Mouse (Mus musculus) lung, embryonic 14.5 days (tissue): Measurements from ENCODE around the gene Pdgfb. TPM values are rescaled to one million over a fixed set of nuclear protein-coding genes. Genes with fewer than 3 reads are reported as not detected.

Source experiments
- ATAC-seq: fragments of 200-750 bp; cut with Nextera tagmentation; 2 replicates; pipeline ENCODE4 v1.8.0; 2017; ENCODE audit warnings: mild to moderate bottlenecking, moderate TSS enrichment, moderate library complexity; ENCODE audit not compliant: insufficient read depth
- DNase-seq: peaks from one replicate; pipeline ENCODE4 v3.0.0-alpha.2; 2015
- H3K27ac ChIP-seq: fragments of 300-500 bp; sonication (generic); 2 replicates; pipeline ENCODE4 v1.5.1; 2014; ENCODE audit warnings: low read depth, mild to moderate bottlenecking, moderate library complexity
- H3K27me3 ChIP-seq: fragments of 300-500 bp; sonication (generic); 2 replicates; pipeline ENCODE4 v1.6.1; 2014; ENCODE audit warnings: low read length, control low read depth; ENCODE audit not compliant: insufficient read depth
- H3K36me3 ChIP-seq: fragments of 300-500 bp; sonication (generic); 2 replicates; pipeline ENCODE4 v1.6.1; 2014; ENCODE audit warnings: control low read depth; ENCODE audit not compliant: insufficient read depth
- H3K4me1 ChIP-seq: fragments of 300-500 bp; sonication (generic); 2 replicates; pipeline ENCODE4 v1.6.1; 2014; ENCODE audit warnings: antibody characterized with exemption, control low read depth; ENCODE audit not compliant: insufficient read depth
- H3K4me2 ChIP-seq: fragments of 300-500 bp; sonication (generic); 2 replicates; pipeline ENCODE4 v1.6.1; 2014; ENCODE audit warnings: mild to moderate bottlenecking
- H3K4me3 ChIP-seq: fragments of 300-500 bp; sonication (generic); 2 replicates; pipeline ENCODE4 v1.5.1; 2014; ENCODE audit warnings: low read depth, low read length
- H3K9ac ChIP-seq: fragments of 300-500 bp; sonication (generic); 2 replicates; pipeline ENCODE4 v1.6.1; 2014
- H3K9me3 ChIP-seq: fragments of 300-500 bp; sonication (generic); 2 replicates; pipeline ENCODE4 v1.6.1; 2016; ENCODE audit warnings: low read depth, low read length, control low read depth
- CTCF ChIP-seq: IDR thresholded peaks from 2 replicates; pipeline ENCODE4 v1.5.1; 2016; ENCODE audit warnings: antibody characterized with exemption, low read depth
- WGBS: fragments of 180-500 bp; shearing (Covaris S2); extraction: QIAGEN DNeasy Blood & Tissue Kit; methylation state at CpG from one replicate; pipeline ENCODE4 v1.1.7; 2014; 5-methylcytosine and 5-hydroxymethylcytosine counted together
- polyA plus RNA-seq: library from polyadenylated mRNA; unstranded; fragments of >200 nt; fragmentation: Nextera tagmentation; extraction: Ambion mirVana; gene quantifications from 2 replicates; pipeline ENCODE4 v1.2.1, GENCODE M21; 2014

The Pdgfb gene
- polyA plus RNA-seq, 1 experiment from 2014 or later, result 13.0 TPM

DNA sequence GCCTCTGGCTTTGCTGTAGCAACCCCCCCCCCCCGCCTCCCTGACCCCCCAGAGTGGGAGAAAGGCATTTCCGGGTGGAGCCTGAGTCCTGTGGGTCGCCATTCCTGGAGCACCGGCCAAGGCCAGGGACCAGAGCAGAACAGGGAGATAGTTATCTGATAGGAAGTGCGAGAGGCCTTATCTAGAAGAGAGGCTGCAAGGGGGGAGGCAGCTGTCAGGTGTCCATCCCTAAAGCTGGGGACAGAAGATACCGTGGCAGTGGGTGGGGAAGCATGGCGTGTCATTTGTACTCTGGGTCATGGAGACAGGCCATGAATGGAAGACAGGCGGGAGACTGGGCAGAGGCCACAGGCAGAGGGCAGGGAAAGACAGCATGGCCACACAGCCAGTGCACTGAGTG is 14.1 kb downstream of the Pdgfb start:
- WGBS, result 21% methylated on average over 8 of the region's 8 CpGs
- TF ChIP-seq CTCF, result no peak
- H3K4me1 ChIP-seq, result peaks cover 3% of the 10 kb centered on the region
- DNase-seq, result no peak
- H3K4me2 ChIP-seq, result no peak overlapping the region
- no peaks in the 10 kb centered on the region for H3K27me3 ChIP-seq
- H3K9ac ChIP-seq, result no peak overlapping the region
- H3K27ac ChIP-seq, result no peak overlapping the region
- H3K36me3 ChIP-seq, result 0 out of 2 replicates have a peak, but pooled peaks cover 6% of the 10 kb centered on the region
- H3K9me3 ChIP-seq, result no peaks in the 10 kb centered on the region
- no peak for ATAC-seq
- H3K4me3 ChIP-seq, result no peak overlapping the region

DNA sequence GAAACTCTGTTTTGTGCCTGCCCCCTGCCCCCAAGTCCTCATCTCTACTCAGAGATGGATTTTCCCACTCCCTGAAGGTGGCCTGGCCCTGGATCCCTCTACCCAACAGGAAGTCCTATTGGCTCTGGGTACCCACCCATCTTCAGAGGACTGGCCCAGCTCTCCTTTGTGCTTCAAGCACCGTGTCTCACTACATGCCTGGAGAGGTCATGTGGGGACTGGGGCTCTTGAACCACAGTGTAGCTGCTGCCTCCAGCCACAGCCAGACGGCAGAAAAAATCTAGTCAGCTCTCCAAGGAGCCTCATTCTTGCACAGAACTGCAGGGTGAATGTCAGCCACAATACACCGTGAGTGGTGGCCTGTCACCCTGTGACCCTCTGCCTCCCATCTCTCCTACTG is 16.8 kb downstream of the Pdgfb start:
- Histone ChIP-seq H3K27me3 (no peaks in the 10 kb centered on the region), H3K27ac (no peak overlapping the region), H3K4me2 (no peak overlapping the region), H3K36me3 (0 out of 2 replicates have a peak, but pooled peaks cover 4% of the 10 kb centered on the region), H3K4me1 (no peaks in the 10 kb centered on the region), H3K9me3 (no peaks in the 10 kb centered on the region), H3K9ac (no peak overlapping the region), H3K4me3 (no peak overlapping the region)
- no peak for DNase-seq
- TF ChIP-seq CTCF, result no peak
- no peak for ATAC-seq
- WGBS, result 35% methylated on average over 3 of the region's 3 CpGs

DNA sequence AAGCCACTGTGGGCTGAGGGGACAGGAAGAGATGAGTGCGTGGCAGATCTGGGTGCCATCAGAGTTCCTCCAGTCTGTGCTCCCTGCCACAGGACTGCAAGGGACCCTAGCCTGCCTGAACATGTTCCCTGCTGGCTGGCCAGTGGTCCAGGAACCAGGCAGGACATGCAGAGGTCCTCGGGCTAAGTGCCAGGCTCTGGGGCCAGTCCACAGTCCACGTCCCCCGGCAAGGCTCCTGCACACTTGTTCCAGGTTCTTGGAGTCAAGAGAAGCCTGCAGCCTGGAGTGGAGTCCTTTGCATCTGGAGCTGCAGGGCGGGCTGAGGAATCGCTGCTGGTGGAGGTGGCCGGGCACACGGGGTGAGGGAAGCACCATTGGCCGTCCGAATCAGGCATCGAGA is 18.0 kb downstream of the Pdgfb start:
- 0 out of 2 replicates have a peak, but pooled peaks cover 4% of the 10 kb centered on the region for H3K36me3 ChIP-seq
- ATAC-seq, result no peak
- 82% methylated on average over 11 of the region's 11 CpGs for WGBS
- no peak overlapping the region for H3K4me3 ChIP-seq
- no peak overlapping the region for H3K4me2 ChIP-seq
- no peaks in the 10 kb centered on the region for H3K4me1 ChIP-seq
- no peak overlapping the region for H3K9ac ChIP-seq
- H3K9me3 ChIP-seq, result no peaks in the 10 kb centered on the region
- no peak overlapping the region for H3K27ac ChIP-seq
- DNase-seq, result no peak
- no peak for TF ChIP-seq CTCF
- H3K27me3 ChIP-seq, result no peaks in the 10 kb centered on the region

DNA sequence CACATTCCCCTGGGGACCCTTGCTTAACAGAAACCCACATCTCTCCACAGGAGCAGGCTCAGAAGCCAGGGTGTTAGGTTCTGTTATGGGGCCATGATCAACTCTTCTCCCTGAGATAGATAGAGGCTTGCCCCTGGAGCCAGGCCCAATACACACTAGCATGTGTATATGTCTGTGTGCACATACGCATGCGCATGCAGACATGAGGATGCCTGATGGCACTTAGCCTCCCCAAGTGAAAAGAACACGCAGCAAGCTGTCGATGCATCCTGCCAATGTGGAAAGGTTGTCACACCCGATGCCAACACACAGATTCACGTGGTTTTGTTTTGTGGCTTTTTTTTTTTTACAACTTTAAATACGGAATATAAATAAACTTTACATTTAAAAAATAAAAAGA is 19.2 kb downstream of the Pdgfb start:
- Histone ChIP-seq H3K9me3 (no peaks in the 10 kb centered on the region), H3K4me2 (no peak overlapping the region), H3K4me3 (no peak overlapping the region), H3K4me1 (no peaks in the 10 kb centered on the region), H3K9ac (no peak overlapping the region), H3K27ac (no peak overlapping the region), H3K36me3 (0 out of 2 replicates have a peak, but pooled peaks cover 4% of the 10 kb centered on the region), H3K27me3 (no peaks in the 10 kb centered on the region)
- no peak for TF ChIP-seq CTCF
- DNase-seq, result no peak
- 93% methylated on average over 7 of the region's 7 CpGs for WGBS
- ATAC-seq, result no peak

GRCm38 (mm10) chr15:79994566-79994965 is 20.2 kb downstream of the Pdgfb start:
- whole genome bisulfite sequencing, result 66% methylated on average over 4 of the region's 4 CpGs
- no peaks in the 10 kb centered on the region for H3K9me3 ChIP-seq
- no peak for TF ChIP-seq CTCF
- H3K4me3 ChIP-seq, result no peak overlapping the region
- no peaks in the 10 kb centered on the region for H3K4me1 ChIP-seq
- no peaks in the 10 kb centered on the region for H3K27me3 ChIP-seq
- ATAC-seq, result no peak
- no peak overlapping the region for H3K9ac ChIP-seq
- H3K27ac ChIP-seq, result no peak overlapping the region
- 0 out of 2 replicates have a peak, but pooled peaks cover 4% of the 10 kb centered on the region for H3K36me3 ChIP-seq
- no peak overlapping the region for H3K4me2 ChIP-seq
- no peak for DNase-seq

GRCm38 (mm10) chr15:79986182-79986581 is 28.6 kb downstream of the Pdgfb start:
- Histone ChIP-seq H3K4me2 (no peak overlapping the region), H3K27ac (no peak overlapping the region), H3K9ac (no peak overlapping the region), H3K36me3 (no peaks in the 10 kb centered on the region), H3K27me3 (no peaks in the 10 kb centered on the region), H3K9me3 (no peaks in the 10 kb centered on the region), H3K4me3 (no peak overlapping the region), H3K4me1 (no peaks in the 10 kb centered on the region)
- DNase-seq, result no peak
- TF ChIP-seq CTCF, result no peak
- WGBS, result 62% methylated on average over 8 of the region's 8 CpGs
- no peak for ATAC-seq

DNA sequence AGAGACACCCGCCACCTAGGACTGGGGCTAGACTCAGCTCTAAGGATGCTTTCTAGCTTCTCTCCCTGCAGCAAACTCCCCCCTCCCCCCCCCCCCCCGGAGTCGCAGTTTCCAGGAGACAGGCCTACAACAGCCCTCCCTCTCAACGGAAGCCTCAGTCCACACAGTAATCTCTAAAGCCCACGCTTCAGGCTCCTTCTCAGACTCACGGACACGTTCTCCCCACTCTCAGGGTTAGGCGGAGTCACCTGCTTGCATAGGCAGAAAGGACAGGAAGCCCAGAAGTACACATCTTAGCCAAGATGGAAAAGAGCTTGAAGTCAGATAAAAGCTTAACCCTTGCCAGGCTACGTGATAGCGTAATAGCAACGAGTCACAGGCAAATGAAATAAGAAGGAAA is 29.3 kb downstream of the Pdgfb start:
- Histone ChIP-seq H3K4me2 (no peak overlapping the region), H3K36me3 (no peaks in the 10 kb centered on the region), H3K9ac (no peak overlapping the region), H3K9me3 (no peaks in the 10 kb centered on the region), H3K27ac (no peak overlapping the region), H3K4me1 (no peaks in the 10 kb centered on the region), H3K4me3 (no peak overlapping the region), H3K27me3 (no peaks in the 10 kb centered on the region)
- no peak for TF ChIP-seq CTCF
- ATAC-seq (no peak), DNase-seq (no peak)
- WGBS, result 34% methylated on average over 11 of the region's 11 CpGs

DNA sequence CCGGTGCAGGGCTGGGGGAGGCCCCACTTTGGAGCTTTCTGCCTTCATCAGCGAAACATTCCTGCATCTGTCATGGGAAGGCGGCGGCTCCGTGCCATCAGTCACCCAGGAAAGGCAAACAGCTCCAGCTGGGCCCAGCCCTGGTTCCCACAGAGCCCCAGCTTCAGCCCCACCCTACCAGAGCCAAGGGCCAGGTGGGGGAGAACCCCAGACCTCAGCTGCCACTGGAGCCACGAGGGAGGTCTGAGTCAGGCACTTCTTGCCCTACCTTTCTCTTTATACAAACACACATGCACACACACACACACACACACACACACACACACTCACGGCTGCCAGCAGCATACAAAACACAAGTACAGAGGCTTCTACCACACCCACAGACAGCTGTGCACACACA is 30.6 kb downstream of the Pdgfb start:
- ATAC-seq (peak; percentile 49), DNase-seq (peak; percentile 24)
- Histone ChIP-seq H3K36me3 (no peaks in the 10 kb centered on the region), H3K4me1 (no peaks in the 10 kb centered on the region), H3K27me3 (no peaks in the 10 kb centered on the region), H3K9me3 (no peaks in the 10 kb centered on the region), H3K4me2 (no peak overlapping the region), H3K9ac (no peak overlapping the region), H3K27ac (no peak overlapping the region; the same call in 1 of the 2 replicates), H3K4me3 (no peak overlapping the region)
- 10% methylated on average over 7 of the region's 7 CpGs for WGBS
- TF ChIP-seq CTCF, result no peak
